Mouse (Mus musculus) left cerebral cortex, adult 2 months (tissue): Measurements from ENCODE around the gene Gfy. TPM values are rescaled to one million over a fixed set of nuclear protein-coding genes. Genes with fewer than 3 reads are reported as not detected.

ENCODE experiments used
- DNase-seq, 2 experiments: peaks; one replicate each; pipeline ENCODE4 v3.0.0; 2021 to 2022; ENCODE audit warnings: low spot score in 2 of 2, mixed read lengths in 1 of 2; ENCODE audit errors: extremely low spot score in 1 of 2
- H3K27ac ChIP-seq: fragments of 200-600 bp; 2 replicates; pipeline ENCODE4 v1.8.1; 2022
- H3K4me3 ChIP-seq: fragments of 200-600 bp; 2 replicates; pipeline ENCODE4 v1.8.1; 2022
- CTCF ChIP-seq: fragments of 200-600 bp; IDR thresholded peaks from 2 replicates; pipeline ENCODE4 v1.8.1; 2022; ENCODE audit warnings: antibody characterized with exemption, mild to moderate bottlenecking, moderate library complexity
- intact Hi-C: fragments of 180-260 bp; cut with DNase I; formaldehyde crosslinking; loops from one replicate; pipeline ENCODE4 v1.15.1; 2025
- total RNA-seq, 2 experiments: library from RNA; stranded (reverse); gene quantifications; 2 replicates each; pipeline ENCODE4 v1.2.3; 2021

Gfy gene
- total RNA-seq, 2 experiments from 2014 or later: 0.29 TPM; not detected in 1

DNA sequence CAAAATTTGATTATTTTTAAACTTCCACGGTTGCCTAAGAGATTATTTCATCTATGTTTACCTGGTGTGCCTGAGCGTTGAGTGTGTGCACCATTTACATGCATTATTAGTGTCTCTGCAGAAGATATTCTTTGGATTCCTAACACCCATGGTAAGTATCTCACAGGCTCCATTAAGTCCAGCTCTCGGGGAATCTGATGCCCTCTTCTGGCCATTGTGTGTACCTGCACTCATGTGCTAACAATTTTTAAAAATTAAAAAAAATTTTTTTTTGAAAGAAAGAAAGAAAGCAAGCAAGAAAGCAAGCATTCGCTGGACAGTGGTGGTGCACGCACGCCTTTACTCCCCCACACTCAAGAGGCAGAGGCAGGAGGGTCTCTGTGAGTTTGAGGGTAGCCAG lies 28.9 kb upstream of the Gfy start:
- intact Hi-C loops: loop anchor here (5.0 kb wide), 1 partner anchor 89 kb away; no protein-coding TSS in a partner anchor
- TF ChIP-seq CTCF: peak; percentile 19

DNA sequence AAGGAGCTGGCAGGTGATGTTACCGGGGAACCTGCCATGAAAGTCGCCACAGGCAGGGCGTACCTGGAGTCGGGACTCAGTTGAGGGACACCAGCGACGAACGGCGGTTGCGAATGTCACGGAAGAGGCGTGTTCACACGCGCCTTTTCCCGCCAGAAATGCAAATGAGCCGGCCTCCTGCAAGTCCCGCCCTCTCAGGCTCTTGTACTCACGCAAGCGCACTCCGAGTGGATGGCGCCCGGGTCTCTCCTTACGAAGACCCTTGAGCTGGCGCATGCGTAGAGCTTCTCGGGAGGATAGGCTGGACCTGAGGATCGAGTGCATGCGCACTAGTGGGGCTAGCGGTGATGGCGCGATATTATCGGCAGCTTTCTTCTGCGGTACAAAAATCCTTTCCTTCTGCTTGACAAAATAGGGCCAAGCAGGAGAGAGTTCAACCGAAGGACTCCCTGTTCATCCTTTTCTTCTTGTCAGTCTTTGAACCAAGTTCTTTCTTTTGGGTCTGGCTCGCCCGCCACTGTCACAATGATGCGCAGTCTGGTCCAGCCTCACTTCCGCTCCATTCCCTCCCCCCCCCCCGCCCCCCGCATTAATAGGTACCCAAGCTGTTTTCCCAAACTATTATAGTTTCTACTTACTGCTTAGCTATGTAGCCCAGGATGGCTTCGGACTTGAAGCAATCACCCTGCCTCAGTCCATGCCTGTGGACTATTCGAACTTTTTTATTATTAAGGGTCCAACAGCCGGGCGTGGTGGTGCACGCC lies 25.2 kb upstream of the Gfy start, which contains the start of gene Ccdc155:
Gene Ccdc155, minus strand, starts transcription at position 513 of the 764 bp plus-strand sequence.
- no peak; the same call in 1 of the 2 replicates for TF ChIP-seq CTCF
- peak within 1 kb of the TSS; percentile 92 for H3K27ac ChIP-seq
- peak within 1 kb of the TSS; percentile 63 for H3K4me3 ChIP-seq
- peak; percentile 86 to 90 for DNase-seq
- intact Hi-C loops: loop anchor here (5.0 kb wide), 1 partner anchor 93 kb away; no protein-coding TSS in a partner anchor

More for the DNA sequence above, 28.9 kb upstream of the Gfy start:
- no peak overlapping the region for H3K4me3 ChIP-seq
- DNase-seq: no peak
- no peak overlapping the region for H3K27ac ChIP-seq

DNA sequence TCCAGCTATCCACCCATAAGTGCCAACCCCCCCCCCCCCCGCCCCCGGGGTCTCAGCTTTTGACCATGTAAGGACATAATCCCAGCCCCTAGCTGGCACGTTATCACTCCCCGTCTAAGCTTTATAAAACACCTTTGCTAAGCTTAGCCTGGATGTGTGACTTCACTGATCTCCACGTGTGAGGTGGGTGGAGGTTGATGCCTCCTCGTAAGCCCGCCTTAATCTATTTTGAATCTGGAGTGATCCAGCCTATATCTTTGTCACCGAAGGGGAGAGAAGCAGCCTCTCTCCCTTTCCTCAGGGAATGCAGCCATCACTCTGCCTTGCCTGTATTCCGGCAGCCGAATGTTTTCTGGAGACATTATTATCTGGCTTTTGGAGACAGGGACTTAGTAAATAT lies 23.3 kb upstream of the Gfy start:
- TF ChIP-seq CTCF: no peak
- no peak overlapping the region for H3K4me3 ChIP-seq
- peak overlapping the region; percentile 64 for H3K27ac ChIP-seq
- intact Hi-C loops: no loop called here
- no peak for DNase-seq

DNA sequence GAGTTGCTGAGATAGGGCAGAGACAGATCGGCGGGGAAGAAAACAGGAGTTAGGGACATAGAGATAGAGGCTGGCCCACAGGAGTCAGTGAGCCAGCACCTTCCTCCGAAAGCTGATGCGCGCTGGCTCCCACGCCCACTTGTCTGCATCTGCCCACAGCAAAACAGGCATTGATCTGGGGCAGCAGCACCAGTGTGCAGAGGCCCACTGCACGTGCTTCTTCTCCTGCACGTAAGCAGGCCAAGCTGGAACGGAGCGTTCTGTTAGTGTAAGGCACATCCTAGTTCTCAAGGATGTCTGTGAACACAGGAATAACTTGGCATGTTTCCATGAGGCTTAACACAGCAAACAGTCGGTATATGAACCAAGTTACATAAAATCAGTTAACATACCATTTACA lies 19.6 kb upstream of the Gfy start:
- peak in 1 of 2 experiments; percentile 51 for DNase-seq
- TF ChIP-seq CTCF: no peak
- intact Hi-C loops: loop anchor here (1.0 kb wide), 1 partner anchor 37 kb away; no protein-coding TSS in a partner anchor
- peak overlapping the region; percentile 83 for H3K27ac ChIP-seq
- no peak overlapping the region for H3K4me3 ChIP-seq

DNA sequence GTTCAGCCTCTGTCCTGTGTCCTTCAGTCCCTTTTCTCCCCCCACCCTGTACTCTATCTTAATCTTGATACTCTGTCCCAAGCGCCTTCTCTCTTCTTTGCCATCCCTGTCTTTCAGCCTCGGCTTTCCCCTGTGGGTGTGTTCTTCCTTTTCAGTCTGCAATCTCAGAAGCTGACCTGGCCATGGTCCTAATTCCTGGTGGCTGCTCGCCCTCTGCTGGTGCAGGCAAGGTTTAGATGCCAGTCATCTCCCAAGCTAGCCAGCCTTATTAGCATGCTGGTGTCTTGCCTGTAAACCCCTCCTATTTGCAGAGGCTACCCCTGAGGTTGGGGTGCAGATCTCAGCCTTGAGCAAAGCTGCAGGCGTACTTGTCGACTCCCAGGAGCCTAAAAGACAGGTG lies 19.1 kb upstream of the Gfy start:
- intact Hi-C loops: loop anchor here (1.0 kb wide), 1 partner anchor 36 kb away; no protein-coding TSS in a partner anchor
- TF ChIP-seq CTCF: peak; percentile 76
- peak overlapping the region; percentile 83 for H3K27ac ChIP-seq

DNA sequence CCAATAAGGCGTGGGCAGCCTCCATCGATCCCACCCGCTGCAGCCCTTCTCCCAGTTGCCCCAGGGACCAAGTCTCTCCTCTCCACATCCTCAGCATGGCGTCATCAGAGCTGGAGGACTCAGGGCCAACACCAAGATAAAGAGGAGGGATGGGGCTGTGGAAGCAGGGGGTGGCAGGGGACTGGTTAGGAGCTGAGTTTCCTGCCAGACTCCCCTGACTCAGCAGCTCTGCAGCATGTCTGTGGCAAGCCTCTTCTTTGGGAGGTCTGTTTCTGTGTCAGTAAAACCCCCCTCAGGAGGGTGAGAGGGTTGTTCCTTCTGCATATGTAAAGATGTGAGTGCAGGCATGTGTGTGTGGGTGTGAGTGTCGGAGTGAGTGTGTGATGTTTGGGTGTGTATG lies 17.6 kb upstream of the Gfy start:
- peak overlapping the region; percentile 83 for H3K27ac ChIP-seq
- no peak overlapping the region for H3K4me3 ChIP-seq
- intact Hi-C loops: no loop called here
- no peak for TF ChIP-seq CTCF
- no peak for DNase-seq

More for the DNA sequence above, 19.1 kb upstream of the Gfy start:
- peak; percentile 70 for DNase-seq
- no peak overlapping the region for H3K4me3 ChIP-seq

DNA sequence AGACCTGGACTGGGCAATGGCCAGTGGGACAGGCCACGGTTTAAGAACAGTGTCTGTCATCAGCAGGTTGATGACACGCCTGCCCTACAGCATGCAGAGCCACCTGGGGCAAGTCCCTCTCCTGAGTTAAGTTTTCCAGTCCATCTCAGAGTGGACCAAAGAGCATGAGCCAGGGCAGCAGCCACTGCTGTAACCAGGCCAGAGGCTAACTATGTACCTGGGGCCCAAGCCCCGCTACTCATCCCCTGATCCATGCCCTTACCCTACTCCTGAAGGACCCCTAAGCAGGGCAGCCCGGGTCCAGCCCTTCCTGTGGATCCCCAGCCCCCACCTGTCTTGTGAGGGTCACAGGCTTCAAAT lies 16.8 kb upstream of the Gfy start:
- intact Hi-C loops: no loop called here

DNA sequence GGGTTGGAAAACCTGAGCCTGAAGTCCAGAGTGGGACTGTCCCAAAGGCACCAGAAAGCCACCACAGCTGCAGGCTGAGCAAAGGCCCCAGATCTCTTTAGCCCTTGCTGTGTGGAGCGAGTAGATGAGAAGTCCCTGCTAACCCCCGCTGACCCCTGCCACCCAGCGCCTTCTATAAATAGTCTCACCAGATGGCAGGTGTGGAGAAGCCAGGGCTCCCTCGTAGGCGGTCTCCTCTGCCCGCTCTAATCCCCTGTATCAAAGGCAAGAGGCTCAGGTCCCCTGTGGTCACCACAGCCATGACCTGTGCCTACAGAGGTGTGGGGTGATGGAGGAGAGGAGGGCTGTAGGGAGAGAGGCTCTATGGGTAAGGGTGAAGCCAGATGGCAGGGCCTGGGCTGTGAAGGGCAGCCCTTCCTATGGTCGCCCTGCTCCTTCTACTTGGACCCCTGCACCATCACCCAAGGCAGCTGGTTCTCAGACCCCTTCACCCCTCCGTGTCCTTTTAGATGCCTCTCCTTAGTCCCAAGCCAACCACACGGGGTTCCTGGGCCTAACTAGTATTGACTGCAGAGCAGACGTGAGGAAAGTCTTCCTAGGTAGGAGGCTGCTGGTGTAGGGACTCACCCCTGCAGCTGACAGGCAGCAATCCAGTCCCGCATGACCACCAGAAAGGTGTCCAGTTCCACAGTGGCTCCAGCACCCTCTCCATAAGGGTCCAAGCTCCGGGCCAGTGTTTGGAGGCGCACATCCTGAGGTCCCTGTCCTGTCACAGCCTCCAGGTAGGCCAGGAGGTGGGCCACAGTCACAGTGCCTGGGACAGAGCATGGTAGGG lies 16.2 kb upstream of the Gfy start:
- no peak overlapping the region; the same call in 1 of the 2 replicates for H3K27ac ChIP-seq
- no peak for TF ChIP-seq CTCF
- no peak for DNase-seq
- intact Hi-C loops: no loop called here
- H3K4me3 ChIP-seq: no peak overlapping the region

More for the DNA sequence above, 16.8 kb upstream of the Gfy start:
- H3K27ac ChIP-seq: peak overlapping the region; percentile 83; the same call in 1 of the 2 replicates
- no peak for TF ChIP-seq CTCF
- no peak for DNase-seq
- no peak overlapping the region for H3K4me3 ChIP-seq

DNA sequence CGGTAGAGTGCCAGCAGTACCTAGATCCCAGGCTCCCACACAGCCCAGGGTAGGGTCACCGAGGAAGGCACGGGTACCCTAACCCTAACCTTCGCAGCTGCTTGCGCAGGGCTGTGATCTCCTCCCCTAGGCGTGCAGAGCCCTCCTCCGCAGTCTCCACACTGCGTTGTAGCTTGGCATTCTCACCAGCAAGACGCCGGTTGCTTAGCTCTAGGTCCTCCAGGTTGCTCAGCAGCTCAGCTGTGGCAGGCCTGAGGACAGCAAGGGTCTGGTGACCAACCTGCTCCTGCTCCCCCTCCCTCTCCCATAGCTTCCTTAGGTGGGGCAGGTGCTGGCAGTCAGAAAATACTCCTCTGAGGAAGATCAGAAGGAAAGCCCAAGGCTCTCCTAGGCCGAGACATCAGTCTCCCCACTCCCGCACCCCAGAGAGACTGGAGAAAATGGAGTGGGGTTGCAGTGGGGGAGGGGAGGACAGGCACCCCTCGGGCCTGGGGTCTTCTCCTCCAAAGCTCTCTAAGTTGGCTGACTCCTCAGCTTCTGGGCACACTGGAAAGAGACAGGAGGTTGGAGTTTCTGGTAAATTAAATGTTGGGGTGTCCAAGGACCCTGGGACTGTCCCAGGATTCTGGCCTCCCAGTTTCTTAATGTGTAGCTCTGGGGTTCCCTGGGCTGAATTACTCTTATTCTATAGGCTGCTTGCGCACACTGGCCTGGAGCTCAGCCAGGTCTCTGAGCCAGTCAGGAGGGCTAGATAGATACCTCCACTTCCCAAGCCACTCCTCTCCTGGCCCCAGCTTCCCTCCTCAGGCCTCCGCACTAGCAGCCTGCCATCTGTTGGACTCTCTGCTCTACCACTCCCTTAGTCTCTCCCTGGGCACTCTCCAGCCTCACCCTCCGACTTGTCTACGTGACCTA lies 14.8 kb upstream of the Gfy start:
- Histone ChIP-seq H3K27ac (no peak overlapping the region), H3K4me3 (no peak overlapping the region)
- intact Hi-C loops: no loop called here
- no peak for DNase-seq
- TF ChIP-seq CTCF: no peak

DNA sequence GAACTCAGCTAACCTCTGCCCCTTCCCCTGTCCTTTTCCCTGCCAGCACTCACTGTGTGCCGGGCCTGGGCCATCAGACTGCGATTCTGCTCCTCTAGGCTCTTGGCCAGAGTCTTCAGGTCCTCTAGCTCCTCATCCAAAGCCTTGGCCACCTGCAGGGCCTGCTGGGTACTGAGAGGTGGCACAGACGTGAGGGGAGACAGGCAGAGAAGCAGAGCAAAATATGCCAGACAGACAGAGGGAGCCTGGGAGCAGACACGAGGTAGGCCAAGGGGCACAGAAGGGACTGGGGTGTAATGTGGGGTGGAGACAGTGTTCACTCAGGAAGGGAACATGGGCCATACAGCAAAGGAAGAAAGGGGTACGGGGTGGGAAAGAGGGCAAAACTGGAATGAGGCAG lies 14.0 kb upstream of the Gfy start:
- Histone ChIP-seq H3K27ac (no peak overlapping the region), H3K4me3 (no peak overlapping the region)
- DNase-seq: no peak
- peak; percentile 2; the same call in 1 of the 2 replicates for TF ChIP-seq CTCF
- intact Hi-C loops: no loop called here
